Mouse (Mus musculus) olfactory bulb, adult 2 months (tissue): ENCODE measurements around the gene Wdr61. TPM values are rescaled to one million over a fixed set of nuclear protein-coding genes. Genes with fewer than 3 reads are reported as not detected.
A peak's percentile ranks its signal among the peaks of the same experiment; 100 is the strongest.
"Not testable (repeated sequence)": the region's sequence is repeated elsewhere in the genome, so short reads cannot be mapped to it uniquely, and the experiment has no call there.

Experiments used
- H3K27ac ChIP-seq: fragments of 200-500 bp; 2 replicates; pipeline ENCODE4 v1.5.1; 2012; ENCODE audit warnings: low read depth, low read length; ENCODE audit not compliant: insufficient read depth
- H3K4me1 ChIP-seq: fragments of 200-500 bp; 2 replicates; pipeline ENCODE4 v1.6.1; 2012; ENCODE audit warnings: low read length; ENCODE audit not compliant: control insufficient read depth, insufficient read depth
- H3K4me3 ChIP-seq: fragments of 200-500 bp; 2 replicates; pipeline ENCODE4 v1.5.1; 2012; ENCODE audit warnings: mild to moderate bottlenecking, low read depth, low read length, moderate library complexity; ENCODE audit not compliant: insufficient read depth
- CTCF ChIP-seq: fragments of 200-500 bp; IDR thresholded peaks from 2 replicates; pipeline ENCODE4 v1.5.1; 2012; ENCODE audit warnings: low read depth, mild to moderate bottlenecking, low read length, moderate library complexity; ENCODE audit not compliant: insufficient read depth
- POLR2A ChIP-seq: fragments of 200-500 bp; IDR thresholded peaks from 2 replicates; pipeline ENCODE4 v1.6.1; 2012; ENCODE audit warnings: mild to moderate bottlenecking, low read depth, low read length, moderate library complexity; ENCODE audit not compliant: insufficient read depth
- WGBS: fragments of 180-500 bp; shearing (Covaris S2); methylation state at CpG from one replicate; pipeline ENCODE4 v1.1.7; 2018; 5-methylcytosine and 5-hydroxymethylcytosine counted together
- polyA plus RNA-seq: library from polyadenylated mRNA; stranded (reverse); fragments of >200 nt; gene quantifications from 2 replicates; pipeline ENCODE4 v1.2.4, GENCODE M21; 2012; ENCODE audit warnings: low replicate concordance; ENCODE audit not compliant: missing spikeins, insufficient read depth, insufficient read length

Wdr61 gene
- polyA plus RNA-seq, 1 experiment = not detected

GRCm38 (mm10) chr9:54698318-54699086 is 35.8 kb downstream of the Wdr61 start, which contains the start of gene Dnaja4:
Gene Dnaja4, plus strand, starts transcription at chr9:54698873.
- peak within 1 kb of the TSS; percentile 90 for H3K4me3 ChIP-seq
- TF ChIP-seq POLR2A (no peak), CTCF (no peak)
- H3K27ac ChIP-seq = peak within 1 kb of the TSS; percentile 63
- 60% methylated on average over 17 of the region's 17 CpGs for WGBS
- peaks cover 8% of the 10 kb centered on the region for H3K4me1 ChIP-seq

GRCm38 (mm10) chr9:54691241-54691805 is 43.0 kb downstream of the Wdr61 start:
- H3K4me3 ChIP-seq = peak overlapping the region; percentile 27
- WGBS = 2% methylated on average over 31 of the region's 31 CpGs
- not testable (repeated sequence) for H3K4me1 ChIP-seq, H3K27ac ChIP-seq

- H3K27ac ChIP-seq, H3K4me1 ChIP-seq, H3K4me3 ChIP-seq: not testable (repeated sequence)
- WGBS = 57% methylated on average over 2 of the region's 2 CpGs
Observed at GRCm38 (mm10) chr9:54690697-54691096, 43.6 kb downstream of the Wdr61 start.

- H3K27ac ChIP-seq = no peak overlapping the region
- WGBS = 65% methylated on average over 8 of the region's 8 CpGs
- no peak for TF ChIP-seq POLR2A
- TF ChIP-seq CTCF = no peak
Observed at GRCm38 (mm10) chr9:54689446-54689845, 44.9 kb downstream of the Wdr61 start.

GRCm38 (mm10) chr9:54687246-54688236 is 46.8 kb downstream of the Wdr61 start:
- TF ChIP-seq CTCF (no peak), POLR2A (no peak)
- H3K27ac ChIP-seq = no peak overlapping the region
- 69% methylated on average over 14 of the region's 14 CpGs for WGBS
- no peaks in the 10 kb centered on the region for H3K4me1 ChIP-seq
- no peak overlapping the region for H3K4me3 ChIP-seq

More at GRCm38 (mm10) chr9:54689446-54689845, 44.9 kb downstream of the Wdr61 start:
- Histone ChIP-seq H3K4me1 (no peaks in the 10 kb centered on the region), H3K4me3 (no peak overlapping the region)

GRCm38 (mm10) chr9:54683814-54684605 is 50.3 kb downstream of the Wdr61 start:
- Histone ChIP-seq H3K4me1 (no peaks in the 10 kb centered on the region), H3K4me3 (no peak overlapping the region), H3K27ac (no peak overlapping the region)
- 83% methylated on average over 7 of the region's 7 CpGs for WGBS
- no peak for TF ChIP-seq CTCF
- no peak for TF ChIP-seq POLR2A

GRCm38 (mm10) chr9:54682846-54683245 is 51.5 kb downstream of the Wdr61 start:
- H3K27ac ChIP-seq = no peak overlapping the region
- H3K4me1 ChIP-seq = no peaks in the 10 kb centered on the region
- no peak overlapping the region for H3K4me3 ChIP-seq
- TF ChIP-seq CTCF (no peak), POLR2A (no peak)
- 49% methylated on average over 2 of the region's 4 CpGs for WGBS

- H3K27ac ChIP-seq = no peak overlapping the region
- TF ChIP-seq CTCF (peak; percentile 88), POLR2A (no peak)
- 5% methylated on average over 14 of the region's 14 CpGs for WGBS
Observed at GRCm38 (mm10) chr9:54676531-54676986, 57.8 kb downstream of the Wdr61 start.

More at GRCm38 (mm10) chr9:54676531-54676986, 57.8 kb downstream of the Wdr61 start:
- peak overlapping the region; percentile 27 for H3K4me3 ChIP-seq
- H3K4me1 ChIP-seq = no peaks in the 10 kb centered on the region
